Comparison of ENCODE assay signal across 8 mouse cellular contexts in the genomic region with DNA sequence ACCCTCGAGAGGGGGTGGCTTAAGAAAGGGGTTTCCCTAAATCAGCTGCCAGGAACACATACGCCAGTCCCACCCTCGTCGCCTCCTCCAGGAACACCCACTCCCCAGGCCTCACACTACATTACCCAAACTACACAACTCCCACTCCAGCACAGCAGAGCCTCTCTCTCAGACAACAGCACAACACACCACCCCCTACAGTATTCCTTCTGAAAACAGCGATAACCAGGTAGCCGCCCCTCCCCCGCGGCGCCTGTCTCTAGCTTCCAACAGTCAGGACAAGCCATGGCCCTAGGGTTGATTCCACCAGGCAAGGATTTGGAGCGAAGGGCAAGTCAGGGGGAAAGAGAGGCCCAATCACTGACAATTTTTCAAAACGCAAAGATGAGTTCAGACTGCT. TPM values are rescaled to one million over a fixed set of nuclear protein-coding genes. Genes with fewer than 3 reads are reported as not detected.
DNase-seq lines count a peak whose midpoint lies in the region; ATAC-seq lines count a peak whose summit lies in the region.

No protein-coding gene starts in this region.

- no peaks in the 10 kb centered on the region for H3K36me3 ChIP-seq in lung, embryonic 15.5 days
- no peaks in the 10 kb centered on the region for H3K36me3 ChIP-seq in forebrain, embryonic 10.5 days (replicated peaks)
- no peaks in the 10 kb centered on the region for H3K36me3 ChIP-seq in midbrain, embryonic 15.5 days (replicated peaks)

- H3K27ac ChIP-seq in lung, embryonic 15.5 days: no peak overlapping the region
- no peak overlapping the region for H3K27ac ChIP-seq in forebrain, embryonic 10.5 days
- H3K27ac ChIP-seq in midbrain, embryonic 15.5 days: peak overlapping the region; percentile 91; the same call in 1 of the 2 replicates

- no peak for DNase-seq in lung, adult 18-20 months
- peak; percentile 21 for DNase-seq in forebrain, embryonic 10.5 days (ENCODE audit: extremely low spot score, low spot score)
- DNase-seq in layer of hippocampus, postnatal 14 days (ENCODE audit: low spot score in 2 of 2): peak; percentile 19 to 30
- no peak for DNase-seq in urinary bladder, postnatal 4 days (ENCODE audit: low spot score in 2 of 2)
- DNase-seq in spleen, postnatal 10 days (ENCODE audit: low spot score in 2 of 2): no peak
- no peak for DNase-seq in thymus, postnatal 10 days (ENCODE audit: low spot score in 2 of 2)

- peak overlapping the region; percentile 55; the same call in 1 of the 2 replicates for H3K4me3 ChIP-seq in lung, embryonic 15.5 days
- H3K4me3 ChIP-seq in forebrain, embryonic 10.5 days: peak overlapping the region; percentile 74
- H3K4me3 ChIP-seq in midbrain, embryonic 15.5 days: peak overlapping the region; percentile 86

- peak overlapping the region; percentile 95 for H3K4me2 ChIP-seq in lung, embryonic 15.5 days
- peak overlapping the region; percentile 70 for H3K4me2 ChIP-seq in midbrain, embryonic 15.5 days

- H3K4me1 ChIP-seq in lung, embryonic 15.5 days: 0 out of 2 replicates have a peak, but pooled peaks cover 6% of the 10 kb centered on the region
- peaks cover 30% of the 10 kb centered on the region for H3K4me1 ChIP-seq in forebrain, embryonic 10.5 days
- H3K4me1 ChIP-seq in midbrain, embryonic 15.5 days: peaks cover 19% of the 10 kb centered on the region

- no peak overlapping the region for H3K9ac ChIP-seq in lung, embryonic 15.5 days
- H3K9ac ChIP-seq in midbrain, embryonic 15.5 days: peak overlapping the region; percentile 86

- H3K9me3 ChIP-seq in lung, embryonic 15.5 days: no peaks in the 10 kb centered on the region
- no peaks in the 10 kb centered on the region for H3K9me3 ChIP-seq in forebrain, embryonic 10.5 days
- H3K9me3 ChIP-seq in midbrain, embryonic 15.5 days: no peaks in the 10 kb centered on the region

- H3K27me3 ChIP-seq in lung, embryonic 15.5 days: peaks cover 27% of the 10 kb centered on the region
- peaks cover 52% of the 10 kb centered on the region for H3K27me3 ChIP-seq in forebrain, embryonic 10.5 days (ENCODE audit: poor library complexity, severe bottlenecking)
- no peaks in the 10 kb centered on the region for H3K27me3 ChIP-seq in midbrain, embryonic 15.5 days (replicated peaks)

- 17% methylated on average over 11 of the region's 11 CpGs for WGBS in lung, embryonic 15.5 days
- 7% methylated on average over 11 of the region's 11 CpGs for WGBS in forebrain, embryonic 10.5 days
- 9% methylated on average over 11 of the region's 11 CpGs for WGBS in midbrain, embryonic 15.5 days

- ATAC-seq in lung, embryonic 15.5 days (ENCODE audit: borderline replicate concordance, extremely low read depth, low FRiP score, low TSS enrichment): no peak
- peak; percentile 40; the same call in 1 of the 2 replicates for ATAC-seq in midbrain, embryonic 15.5 days (replicated peaks)

RNA-seq across cellular contexts. Expression of a gene that starts 1.7 kb away (rescaled TPM):
- polyA plus RNA-seq in lung, embryonic 15.5 days (2015; fragmentation: Nextera tagmentation; extraction: Ambion mirVana): 10.5 and 16.5 TPM in 2 replicates
- 45.4 and 72.9 TPM in 2 replicates for polyA plus RNA-seq in forebrain, embryonic 10.5 days (2016; fragmentation: Nextera tagmentation; extraction: Ambion mirVana)
- 1,000 to 10,000 TPM; 1,488 to 1,503 TPM for total RNA-seq in layer of hippocampus, postnatal 14 days (2021)
- 3,115 and 3,141 TPM in 2 replicates for polyA plus RNA-seq in midbrain, embryonic 15.5 days (2015; fragmentation: Nextera tagmentation; extraction: Ambion mirVana)

RNA-seq across cellular contexts. Expression of a gene that starts 34.5 kb away (rescaled TPM):
- 0.25 and 0.54 TPM in 2 replicates for polyA plus RNA-seq in lung, embryonic 15.5 days (2015; fragmentation: Nextera tagmentation; extraction: Ambion mirVana)
- 1.4 and 1.8 TPM in 2 replicates for polyA plus RNA-seq in forebrain, embryonic 10.5 days (2016; fragmentation: Nextera tagmentation; extraction: Ambion mirVana)
- total RNA-seq in layer of hippocampus, postnatal 14 days (2021): 1 to 10 TPM; 1.5 to 1.6 TPM
- 4.0 and 4.3 TPM in 2 replicates for polyA plus RNA-seq in midbrain, embryonic 15.5 days (2015; fragmentation: Nextera tagmentation; extraction: Ambion mirVana)

Comparison
In these comparisons a context has a peak if more than half of its experiments do, and no peak if none do; other contexts are left out.
1. DNase-seq: peak in forebrain, embryonic 10.5 days (single experiment) and layer of hippocampus, postnatal 14 days (2 of 2); none in lung, adult 18-20 months (0 of 2), urinary bladder, postnatal 4 days (0 of 2), spleen, postnatal 10 days (0 of 2) and thymus, postnatal 10 days (0 of 2).
2. RNA of a gene that starts 1.7 kb away (polyA plus RNA-seq): 3,115 to 3,141 TPM in midbrain, embryonic 15.5 days; 45.4 to 72.9 TPM in forebrain, embryonic 10.5 days and 10.5 to 16.5 TPM in lung, embryonic 15.5 days; every median in the first group is over 10 times any median in the second.
3. Peak in every context shown above with its lines, with median percentiles within 50 percentile points of each other: H3K4me3 ChIP-seq.